Mouse (Mus musculus): ENCODE results near the gene Osm. TPM values are rescaled to one million over a fixed set of nuclear protein-coding genes. Genes with fewer than 3 reads are reported as not detected.

Gene Osm
- polyA plus RNA-seq, 1 experiment from 2014 or later = 0.40 TPM

Other genes starting within 250 kb of the Osm start
- 4.7 and 6.3 TPM in 2 replicates for gene Sec14l4, start 205.0 kb upstream of the Osm start, polyA plus RNA-seq (2015; fragmentation: Nextera tagmentation; extraction: Ambion mirVana)
- not detected in 2 replicates for gene Sec14l3, start 171.6 kb upstream of the Osm start, polyA plus RNA-seq (2015; fragmentation: Nextera tagmentation; extraction: Ambion mirVana)
- 17.9 and 19.7 TPM in 2 replicates for gene Mtfp1, start 141.0 kb upstream of the Osm start, polyA plus RNA-seq (2015; fragmentation: Nextera tagmentation; extraction: Ambion mirVana)
- 11.6 and 12.0 TPM in 2 replicates for gene Sec14l2, start 113.0 kb upstream of the Osm start, polyA plus RNA-seq (2015; fragmentation: Nextera tagmentation; extraction: Ambion mirVana)
- gene Rnf215, start 101.2 kb upstream of the Osm start, polyA plus RNA-seq (2015; fragmentation: Nextera tagmentation; extraction: Ambion mirVana) = 4.6 and 5.0 TPM in 2 replicates
- gene Ccdc157, start 76.1 kb upstream of the Osm start, polyA plus RNA-seq (2015; fragmentation: Nextera tagmentation; extraction: Ambion mirVana) = 0.39 and 0.79 TPM in 2 replicates
- 15.9 and 18.2 TPM in 2 replicates for gene Sf3a1, start 76.1 kb upstream of the Osm start, polyA plus RNA-seq (2015; fragmentation: Nextera tagmentation; extraction: Ambion mirVana)
- gene Tbc1d10a, start 49.6 kb upstream of the Osm start, polyA plus RNA-seq (2015; fragmentation: Nextera tagmentation; extraction: Ambion mirVana) = 6.5 and 6.6 TPM in 2 replicates
- gene Castor1, start 18.2 kb upstream of the Osm start, polyA plus RNA-seq (2015; fragmentation: Nextera tagmentation; extraction: Ambion mirVana) = 1.2 and 1.7 TPM in 2 replicates
- 0.02 TPM in 1 of 2 replicates, not detected in the other for gene Lif, start 21.1 kb downstream of the Osm start, polyA plus RNA-seq (2015; fragmentation: Nextera tagmentation; extraction: Ambion mirVana)
- 0.19 and 0.39 TPM in 2 replicates for gene Hormad2, start 204.7 kb downstream of the Osm start, polyA plus RNA-seq (2015; fragmentation: Nextera tagmentation; extraction: Ambion mirVana)